Mouse (Mus musculus): ENCODE measurements around the gene Ppp2r2c. TPM values are rescaled to one million over a fixed set of nuclear protein-coding genes. Genes with fewer than 3 reads are reported as not detected.

Ppp2r2c gene
- total RNA-seq, 2 experiments from 2014 or later, result 1.2 TPM

DNA sequence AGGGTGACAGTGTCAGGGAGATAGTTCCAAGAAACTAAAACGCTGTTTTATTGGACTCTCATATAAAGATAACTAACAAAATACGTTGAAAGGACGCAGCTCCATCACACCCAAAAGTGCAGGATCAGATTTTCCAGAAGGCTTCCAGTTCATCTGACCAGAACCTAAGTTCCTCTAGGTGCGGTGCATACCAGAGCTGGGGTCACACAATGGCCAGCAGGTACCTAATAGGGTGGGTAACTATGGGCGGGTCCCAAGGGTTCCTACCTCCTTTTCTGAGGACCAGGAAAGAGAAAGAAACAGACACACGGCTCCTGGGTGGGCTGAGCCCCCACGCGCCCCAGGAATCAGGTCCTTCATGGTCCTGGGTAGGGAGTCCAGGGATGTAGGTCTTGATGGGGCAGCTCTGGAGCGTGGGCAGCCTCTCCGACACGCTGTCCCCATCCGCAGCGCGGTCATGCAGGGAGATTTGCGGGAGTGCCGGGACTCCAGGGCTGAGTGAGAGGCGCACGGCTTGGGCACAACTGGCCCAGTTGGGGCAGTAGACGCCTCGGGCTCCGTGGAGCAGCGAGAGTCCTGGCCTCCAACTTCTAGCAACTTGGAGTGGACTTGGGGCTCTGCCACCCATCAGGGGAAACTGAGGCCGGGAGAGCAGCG, 119.9 kb downstream of the Ppp2r2c start:
- no peak for DNase-seq

DNA sequence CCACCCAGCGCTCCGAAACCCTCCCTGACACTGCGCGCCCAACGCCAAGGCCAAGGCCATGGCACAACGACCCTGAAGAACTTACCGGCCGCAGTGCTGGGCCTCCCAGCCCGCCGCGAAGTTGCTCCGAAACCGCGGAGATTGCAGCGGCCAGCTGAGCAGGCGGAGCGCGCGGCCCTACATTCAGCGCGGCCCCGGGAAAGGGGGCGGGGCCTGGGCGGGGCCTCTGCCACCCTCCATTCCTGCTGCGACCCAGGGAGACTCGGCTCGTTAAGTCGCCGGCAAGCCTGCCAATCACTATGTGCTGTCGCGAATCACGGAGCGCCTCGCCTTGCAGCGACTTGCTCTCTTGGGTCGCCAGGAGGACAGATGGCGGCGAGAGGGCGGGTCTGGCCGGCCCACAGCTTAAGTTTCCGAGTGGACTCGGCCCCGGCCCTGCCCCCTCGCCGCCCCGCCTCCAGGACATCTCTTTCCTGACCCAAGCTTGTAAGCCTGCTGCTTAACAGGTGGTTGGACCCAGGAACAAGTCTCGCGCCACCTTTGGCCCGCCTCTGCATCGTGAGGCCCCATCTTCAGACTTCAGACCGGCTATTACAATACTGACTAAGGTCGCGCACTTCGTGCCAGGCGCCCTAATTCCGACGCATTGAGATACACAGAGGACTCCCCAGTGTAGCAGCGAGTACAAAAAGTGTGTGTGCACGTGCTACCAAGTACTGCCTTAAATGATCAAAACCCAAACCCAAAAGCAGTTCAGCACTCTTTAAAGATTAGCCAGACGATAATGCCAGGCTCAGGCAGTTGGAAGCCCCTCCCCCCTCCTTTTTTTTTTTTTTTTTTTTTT, 120.7 kb downstream of the Ppp2r2c start, which contains the start of gene Wfs1:
Gene Wfs1, minus strand, starts transcription at position 425 of the 844 bp plus-strand sequence.
- DNase-seq, result peak; percentile 95

DNA sequence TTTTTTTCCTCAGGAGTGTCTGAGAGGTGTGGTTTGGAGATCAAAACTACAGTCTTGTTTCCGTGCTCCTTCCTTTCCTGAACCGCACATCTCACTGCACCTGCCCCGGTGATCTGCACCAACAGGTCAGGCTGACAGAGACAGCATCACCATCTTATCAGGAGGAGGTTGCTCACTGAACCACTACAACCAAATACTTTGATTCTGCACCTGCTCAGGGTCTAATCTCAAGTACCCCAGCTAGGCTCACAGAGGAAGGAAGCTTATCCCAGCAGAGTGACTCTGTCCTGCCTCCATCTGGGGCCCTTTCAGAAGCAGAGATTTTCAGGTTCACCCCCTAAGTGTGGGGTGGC, 121.3 kb downstream of the Ppp2r2c start:
- DNase-seq, result no peak

DNA sequence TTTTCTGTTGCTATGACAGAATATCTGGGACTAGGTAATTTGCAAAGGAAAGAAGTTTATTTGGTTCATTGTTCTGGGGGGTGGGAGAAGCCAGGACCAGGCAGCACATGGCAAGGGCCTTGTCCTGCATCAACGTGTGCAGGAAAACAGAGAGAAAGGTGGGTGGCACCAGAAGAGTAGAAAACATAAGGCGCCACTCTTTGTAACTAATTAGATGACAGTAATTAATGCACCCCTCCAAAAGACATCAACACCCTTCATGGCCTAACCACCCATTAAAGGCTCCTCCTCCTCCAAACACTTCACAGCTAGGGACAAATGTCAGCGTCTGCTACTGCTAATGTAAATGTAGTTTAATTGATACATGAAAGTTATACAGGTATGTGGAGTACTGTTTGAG, 121.9 kb downstream of the Ppp2r2c start:
- no peak for DNase-seq

DNA sequence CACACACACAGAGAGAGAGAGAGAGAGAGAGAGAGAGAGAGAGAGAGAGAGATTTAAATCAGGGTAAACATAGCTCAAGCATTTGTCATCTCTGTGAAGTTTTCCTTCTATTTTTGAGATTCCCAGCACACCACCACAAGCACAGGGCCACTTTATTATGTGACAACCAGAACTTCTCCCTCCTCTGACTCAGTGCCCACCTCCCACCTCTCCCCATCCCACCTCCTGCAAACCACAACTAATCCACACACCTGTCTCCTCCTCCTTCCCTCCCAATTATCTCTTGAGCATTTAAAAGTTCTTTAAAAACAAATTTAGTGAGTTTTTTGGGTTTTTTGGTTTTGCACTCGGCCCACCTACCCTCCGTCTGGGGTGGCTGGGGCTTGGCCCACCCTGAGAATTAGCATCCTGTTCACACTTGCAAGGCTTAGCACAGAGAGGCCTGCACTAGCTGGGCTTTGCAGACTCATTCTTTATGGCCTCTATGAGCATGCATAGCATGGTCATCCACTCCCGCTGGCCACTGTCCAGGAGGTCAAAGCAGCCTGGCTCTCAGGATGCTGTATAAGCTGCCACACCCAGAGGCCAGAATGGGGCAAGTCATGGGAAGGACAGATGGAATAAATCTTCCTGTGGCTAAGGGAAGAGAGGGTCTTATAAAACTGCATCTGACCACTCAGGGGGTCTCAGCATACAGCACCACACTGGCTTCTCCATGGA, 122.5 kb downstream of the Ppp2r2c start:
- DNase-seq, result no peak

DNA sequence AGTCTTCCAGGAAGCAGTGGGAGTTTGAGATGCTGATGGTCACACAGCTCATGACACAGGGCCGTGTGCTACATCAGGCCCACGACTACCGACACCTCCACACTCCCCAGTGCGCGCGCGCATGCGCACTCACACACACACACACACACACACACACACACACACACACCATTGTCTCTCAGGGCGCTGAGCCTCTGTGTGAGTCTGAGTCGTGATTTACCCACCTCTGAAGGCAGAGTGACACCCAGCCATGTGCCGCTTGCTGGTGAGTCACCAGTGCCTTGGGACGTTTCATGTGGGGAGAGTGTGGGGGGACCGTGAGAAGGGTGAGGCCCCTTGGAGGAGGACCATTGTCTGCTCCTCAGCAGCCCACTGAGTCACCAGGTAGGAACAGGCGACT, 128.1 kb downstream of the Ppp2r2c start:
- no peak for DNase-seq

DNA sequence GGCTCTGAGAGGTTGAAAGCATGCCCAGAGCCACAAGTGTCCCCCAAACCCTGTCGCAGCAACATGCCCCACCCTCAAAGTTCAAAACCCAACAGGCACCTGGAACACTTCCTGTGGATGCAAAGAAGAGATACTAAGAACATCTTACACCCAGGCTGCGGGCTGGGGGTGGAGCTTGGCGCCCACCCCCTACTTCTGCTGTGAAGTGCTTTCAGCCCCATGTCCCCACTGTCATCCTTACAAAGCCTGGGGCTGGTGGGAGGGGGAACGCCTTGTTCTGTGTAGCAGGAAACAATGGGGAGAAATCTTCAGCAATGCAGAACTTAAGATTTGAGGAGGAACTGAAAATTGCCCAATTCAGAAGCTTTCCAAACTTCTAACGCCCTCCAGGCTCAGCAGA, 129.7 kb downstream of the Ppp2r2c start:
- DNase-seq, result no peak

DNA sequence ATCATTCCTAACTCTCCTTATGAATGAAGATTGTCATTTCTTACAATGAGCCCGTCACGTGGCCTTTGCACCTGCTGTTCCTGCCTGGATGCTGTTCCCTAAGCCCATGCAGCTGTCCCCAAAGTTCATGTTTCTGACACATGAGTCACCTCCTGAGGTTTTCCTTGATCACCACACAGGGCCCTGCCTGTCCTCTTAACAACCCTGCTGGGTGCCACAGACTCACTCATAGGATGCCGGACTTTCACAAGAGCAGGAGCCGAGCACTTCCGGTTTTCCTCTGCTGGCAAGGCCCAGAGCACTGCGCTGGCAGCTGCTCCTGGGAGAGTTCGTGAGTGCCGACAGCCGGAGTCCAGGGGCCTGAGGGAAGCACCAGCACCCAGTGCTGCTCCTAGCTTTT, 132.7 kb downstream of the Ppp2r2c start:
- DNase-seq, result no peak

DNA sequence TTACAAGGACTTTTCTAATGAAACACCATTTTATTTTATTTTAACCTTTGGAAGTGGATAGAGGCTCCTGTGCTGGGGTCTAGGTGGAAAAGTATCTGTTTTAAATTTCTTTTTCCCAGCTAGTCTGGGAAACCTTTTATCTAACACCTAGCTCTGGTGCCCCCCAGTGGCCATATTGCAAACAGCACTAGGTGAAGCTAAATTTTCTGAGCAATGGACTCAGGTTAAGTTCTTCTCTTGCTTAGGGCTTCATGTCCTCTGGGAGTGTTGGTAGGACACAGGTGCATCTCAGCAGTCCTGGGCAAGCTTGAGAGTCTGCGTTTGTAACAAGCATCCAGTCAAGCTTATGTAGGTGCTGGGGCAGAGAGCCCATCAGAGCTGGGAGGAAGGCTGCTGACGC, 133.7 kb downstream of the Ppp2r2c start:
- peak; percentile 79 for DNase-seq

Other genes starting within 250 kb of the Ppp2r2c start
- gene D5Ertd579e, start 172.5 kb upstream of the Ppp2r2c start, total RNA-seq (2021), result 10 to 100 TPM; 51.2 to 67.3 TPM
- 10 to 100 TPM in 1 of 2 experiments, 1 to 10 TPM in 1; 9.8 to 11.0 TPM for gene Bloc1s4, start 119.9 kb upstream of the Ppp2r2c start, total RNA-seq (2021)
- 100 to 1,000 TPM; 319 to 321 TPM for gene Mrfap1, start 71.7 kb upstream of the Ppp2r2c start, total RNA-seq (2021)
- 10 to 100 TPM; 12.1 to 15.1 TPM for gene Man2b2, start 37.9 kb upstream of the Ppp2r2c start, total RNA-seq (2021)
- 10 to 100 TPM; 25.4 to 30.2 TPM for gene Wfs1, start 120.7 kb downstream of the Ppp2r2c start, total RNA-seq (2021)
- gene Gm1043, start 216.9 kb downstream of the Ppp2r2c start, total RNA-seq (2021), result not detected